Mouse (Mus musculus) adrenal gland, postnatal 25 days (tissue): ENCODE measurements at regions not wholly inside any gene's neighbourhood (a gene's known extent, or its start where the extent isn't known, plus 50 kb on each side); places are given as distances from the start of the nearest gene placed in this dataset.
A peak's percentile ranks its signal among the peaks of the same experiment; 100 is the strongest.

Source experiments
- DNase-seq: peaks from one replicate; pipeline ENCODE4 v3.0.0; 2021; ENCODE audit warnings: mixed read lengths

DNA sequence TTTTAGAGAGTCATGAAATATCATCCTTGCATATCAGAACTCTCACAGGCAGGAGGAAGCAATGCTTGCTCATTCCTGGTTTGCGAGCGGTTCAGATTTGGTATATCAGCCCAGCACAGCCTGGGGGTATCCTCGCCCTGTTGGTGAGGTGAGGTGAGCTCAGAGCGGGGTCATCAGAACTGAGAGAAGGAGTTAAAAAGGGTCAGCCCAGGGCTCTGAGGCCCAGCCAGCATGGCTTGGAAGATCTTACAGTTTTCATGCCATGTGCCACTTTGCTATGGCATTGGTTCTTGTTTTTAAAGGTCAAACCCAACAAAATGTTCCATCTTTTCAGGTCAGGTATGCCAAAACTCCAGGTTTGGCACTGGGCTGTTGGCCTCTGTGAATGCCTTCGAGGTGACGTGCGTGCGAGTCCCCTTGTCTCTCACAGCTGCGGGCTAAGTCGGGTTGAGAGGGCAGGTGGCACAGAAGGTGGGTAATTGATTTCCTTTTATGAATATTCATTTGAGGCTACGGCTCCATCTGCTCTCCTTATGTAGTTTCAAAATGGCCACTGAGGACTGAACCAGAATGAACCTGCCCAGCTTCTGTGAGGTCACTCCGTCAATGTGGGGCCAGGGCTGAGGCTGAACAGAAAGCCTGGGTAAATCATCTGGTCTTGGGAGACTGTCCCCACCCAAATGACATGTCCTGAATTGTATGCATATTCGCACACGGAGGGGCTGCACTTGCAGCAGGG lies 86.3 kb downstream of the Hhipl2 start:
- no peak for DNase-seq

DNA sequence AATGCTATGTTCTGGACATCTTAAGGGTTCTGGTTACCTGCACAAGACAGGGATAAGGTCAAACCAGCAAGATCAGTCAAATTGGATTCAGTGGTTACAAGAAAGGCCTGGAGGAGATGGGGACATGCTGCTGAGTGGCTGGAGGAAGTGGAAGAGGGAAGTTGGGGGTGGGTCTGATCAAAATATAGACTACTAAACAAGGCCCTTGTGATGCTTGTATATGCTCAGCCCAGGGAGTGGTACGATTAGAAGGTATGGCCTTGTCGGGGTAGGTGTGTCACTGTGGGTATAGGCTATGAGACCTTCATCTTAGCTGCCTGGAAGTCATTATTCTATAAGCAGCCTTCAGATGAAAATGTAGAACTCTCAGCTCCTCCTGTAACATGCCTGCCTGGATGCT lies 89.9 kb downstream of the Hhipl2 start:
- no peak for DNase-seq

- no peak for DNase-seq
Observed at GRCm38 (mm10) chr1:183510759-183511158, 92.7 kb downstream of the Hhipl2 start.

DNA sequence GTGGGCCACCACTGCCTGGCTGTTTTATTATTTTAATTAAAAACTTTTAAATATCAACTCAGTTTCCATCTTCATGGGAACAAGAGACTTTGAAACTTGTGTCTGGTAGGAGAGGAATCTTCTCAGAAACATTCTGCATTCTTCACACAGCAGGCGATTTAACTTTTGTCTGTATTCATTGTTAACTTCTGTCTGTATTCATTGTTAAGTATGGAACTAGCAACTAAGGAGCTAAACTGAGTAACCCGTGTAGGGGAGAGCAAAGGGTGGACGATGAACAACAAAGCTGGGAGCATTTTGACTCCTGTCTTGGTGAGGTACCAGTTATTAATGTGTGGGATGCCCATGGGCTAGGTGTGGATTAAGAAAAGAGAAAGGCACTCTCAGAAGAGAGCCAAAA lies 95.9 kb downstream of the Hhipl2 start:
- DNase-seq, result no peak

- DNase-seq, result no peak
Observed at GRCm38 (mm10) chr1:183514281-183514983, 96.4 kb downstream of the Hhipl2 start.

- no peak for DNase-seq
Observed at GRCm38 (mm10) chr1:183514984-183515287, 96.9 kb downstream of the Hhipl2 start.

- DNase-seq, result no peak
Observed at GRCm38 (mm10) chr1:183516167-183516566, 98.2 kb downstream of the Hhipl2 start.

GRCm38 (mm10) chr1:183517236-183517635 lies 99.2 kb downstream of the Hhipl2 start:
- DNase-seq, result no peak

DNA sequence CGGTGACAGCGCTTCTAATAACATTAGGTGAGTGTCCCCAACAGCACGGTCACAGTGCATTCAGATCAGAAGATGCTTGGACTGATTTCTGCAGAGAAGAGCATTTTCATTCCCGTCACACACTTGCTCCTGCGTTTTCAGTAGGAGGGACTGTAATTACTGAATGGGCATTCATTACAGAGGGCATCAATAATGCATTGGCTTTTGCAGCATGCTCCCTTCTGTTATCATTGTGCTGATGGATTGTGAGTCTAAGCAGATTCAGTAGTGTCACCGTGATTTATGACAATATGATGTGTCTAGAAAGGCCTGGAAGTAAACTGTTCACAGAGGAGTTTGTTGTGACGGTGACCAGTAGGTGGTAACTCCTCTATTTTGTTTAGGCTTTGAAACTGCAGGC lies 103.6 kb downstream of the Hhipl2 start:
- no peak for DNase-seq

GRCm38 (mm10) chr1:183533386-183533785 lies 115.4 kb downstream of the Hhipl2 start:
- DNase-seq, result no peak

DNA sequence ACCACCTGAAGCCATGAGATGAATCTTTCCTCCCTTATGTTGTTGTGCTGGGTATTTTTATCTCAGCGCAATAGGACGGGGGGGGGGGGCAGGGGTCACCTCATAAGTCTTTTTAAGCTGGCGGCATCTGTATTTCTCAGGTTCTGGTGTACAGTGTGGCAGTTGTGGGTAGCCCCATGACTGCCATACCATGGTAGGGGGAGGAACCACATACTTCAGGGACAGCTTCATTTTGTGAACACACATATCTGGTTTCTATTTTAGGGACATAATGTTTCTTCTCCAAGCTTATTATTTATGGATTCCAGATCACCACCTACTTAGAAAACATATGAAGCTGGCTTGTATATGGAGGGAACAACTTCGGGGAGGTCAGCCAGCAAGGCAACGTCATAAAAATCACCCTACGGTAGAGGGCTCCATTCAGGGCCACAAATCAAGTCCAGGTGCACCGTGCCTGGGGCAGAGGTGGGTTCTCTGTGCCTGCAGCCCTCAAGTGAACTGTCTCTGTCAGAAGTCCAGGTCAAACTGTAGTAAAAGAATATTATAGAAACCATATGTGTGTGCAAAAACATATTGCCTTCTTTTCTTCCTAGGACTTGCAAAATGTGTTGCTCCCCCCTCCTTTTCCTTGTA lies 130.9 kb downstream of the Hhipl2 start:
- DNase-seq, result no peak

DNA sequence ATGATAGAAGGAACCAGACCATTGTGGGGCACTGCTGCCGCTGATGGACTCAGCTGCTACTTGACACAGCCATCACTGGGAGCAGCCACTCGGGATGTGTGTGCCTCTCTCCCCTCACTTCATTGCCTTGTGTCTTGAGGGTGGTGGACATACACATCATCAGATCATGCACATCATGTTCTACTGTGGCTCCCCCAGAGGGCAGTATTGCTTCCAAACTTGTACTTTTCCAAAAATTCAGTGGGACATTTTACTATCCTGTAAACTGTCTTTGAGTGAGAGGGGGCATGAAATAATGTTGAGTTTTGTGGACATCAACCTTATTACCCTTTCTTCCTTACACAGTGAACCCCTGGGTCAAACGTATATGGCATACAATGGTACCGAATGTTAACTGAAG lies 134.6 kb downstream of the Hhipl2 start:
- no peak for DNase-seq

DNA sequence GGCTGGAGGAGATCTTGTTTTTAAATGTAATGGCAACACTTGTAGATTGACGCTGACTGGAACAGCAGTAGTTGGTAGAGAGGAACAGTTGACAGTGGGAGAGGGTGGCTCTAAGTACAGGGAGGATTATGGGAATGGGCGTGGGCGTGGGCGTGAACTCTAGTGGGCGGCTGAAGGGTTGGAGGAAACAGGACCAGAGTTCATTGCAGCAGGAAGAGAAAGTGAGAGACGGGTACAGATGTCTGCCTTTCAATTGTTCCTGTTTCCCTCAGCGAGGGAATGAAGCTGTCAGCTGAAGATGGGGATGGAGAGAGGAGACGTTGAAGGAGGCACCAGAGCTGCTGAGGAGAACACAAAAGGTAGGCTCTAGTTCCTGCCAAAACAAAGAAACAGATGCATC lies 135.2 kb downstream of the Hhipl2 start:
- DNase-seq, result no peak

GRCm38 (mm10) chr1:183562853-183563252 lies 144.8 kb downstream of the Hhipl2 start:
- no peak for DNase-seq

GRCm38 (mm10) chr1:183573621-183574585 lies 155.9 kb downstream of the Hhipl2 start:
- DNase-seq, result no peak

- peak; percentile 30 for DNase-seq
Observed at GRCm38 (mm10) chr1:183584861-183585260, 166.8 kb downstream of the Hhipl2 start.

DNA sequence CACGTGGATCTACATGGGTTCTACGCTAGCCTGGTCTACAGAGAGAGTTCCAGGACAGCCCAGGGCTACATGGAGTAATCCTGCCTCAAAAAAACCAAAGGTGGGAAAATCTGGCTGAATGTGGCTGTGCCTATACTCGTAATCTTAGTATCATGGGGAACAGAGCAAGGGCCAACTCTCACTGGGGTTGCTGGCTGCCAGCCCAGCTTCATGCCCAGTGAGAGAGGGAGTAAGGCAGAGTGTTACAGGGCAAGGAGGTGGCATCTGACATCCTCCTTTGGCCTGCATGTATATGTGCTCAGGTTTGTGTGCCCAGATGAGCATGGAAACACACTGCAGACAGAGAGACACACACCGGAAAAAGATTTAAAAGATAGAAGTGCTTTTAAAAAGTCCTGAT lies 168.4 kb downstream of the Hhipl2 start:
- DNase-seq, result peak; percentile 5

- DNase-seq, result no peak
Observed at GRCm38 (mm10) chr1:183595306-183595705, 177.3 kb downstream of the Hhipl2 start.

DNA sequence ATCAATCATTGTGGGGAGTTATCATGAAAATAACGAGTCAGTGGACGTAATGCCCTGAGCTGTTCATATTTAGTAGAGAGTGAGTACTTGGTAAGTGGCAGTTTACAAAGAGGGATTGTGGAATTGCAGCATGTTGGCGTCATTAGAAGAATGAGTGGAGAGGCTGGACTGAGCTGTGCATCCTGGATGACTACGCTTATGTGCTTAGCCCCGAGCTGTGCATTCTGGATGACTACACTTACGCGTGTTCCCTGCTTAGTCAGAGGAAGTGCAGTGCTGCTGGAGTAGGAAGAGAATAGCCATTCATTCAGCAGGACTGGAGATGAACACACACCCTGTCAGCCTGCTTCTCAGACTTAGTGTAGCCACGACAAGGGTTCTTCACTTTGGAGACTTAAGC lies 182.5 kb downstream of the Hhipl2 start:
- DNase-seq, result no peak

DNA sequence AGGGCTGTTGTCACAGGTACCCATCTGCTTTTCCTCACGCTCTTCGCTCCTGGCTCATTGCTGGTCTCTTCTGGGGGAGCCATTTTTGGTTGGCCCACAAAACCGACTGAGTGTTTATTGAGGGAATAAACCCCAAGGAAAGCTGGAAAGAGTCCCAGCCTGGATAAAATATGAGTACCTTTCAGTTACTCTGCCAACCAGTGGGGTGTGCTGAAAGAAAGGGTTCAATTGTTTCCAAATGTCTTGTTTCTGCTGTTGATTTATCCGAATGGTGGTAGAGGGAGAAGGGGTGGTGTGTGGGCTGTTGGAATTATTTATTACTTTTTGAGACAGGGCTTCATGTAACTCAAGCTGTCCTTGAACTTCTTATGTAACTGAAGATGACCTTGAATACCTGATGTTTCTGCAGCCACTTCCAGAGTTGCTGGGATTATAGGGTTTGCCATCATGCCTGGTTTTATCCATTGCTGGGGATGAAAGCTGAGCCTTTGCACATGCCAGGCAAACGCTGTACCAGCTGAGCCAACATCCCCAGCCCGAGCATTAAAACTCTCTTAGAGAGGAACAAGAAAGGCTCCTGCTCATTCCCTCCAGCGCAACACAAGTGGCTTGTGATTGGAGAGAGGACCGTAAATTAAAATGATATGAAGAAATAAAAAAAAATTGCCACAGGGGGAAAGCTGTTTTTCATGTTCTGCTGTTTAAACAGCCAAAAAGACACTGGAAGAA lies 194.1 kb downstream of the Hhipl2 start:
- DNase-seq, result no peak

DNA sequence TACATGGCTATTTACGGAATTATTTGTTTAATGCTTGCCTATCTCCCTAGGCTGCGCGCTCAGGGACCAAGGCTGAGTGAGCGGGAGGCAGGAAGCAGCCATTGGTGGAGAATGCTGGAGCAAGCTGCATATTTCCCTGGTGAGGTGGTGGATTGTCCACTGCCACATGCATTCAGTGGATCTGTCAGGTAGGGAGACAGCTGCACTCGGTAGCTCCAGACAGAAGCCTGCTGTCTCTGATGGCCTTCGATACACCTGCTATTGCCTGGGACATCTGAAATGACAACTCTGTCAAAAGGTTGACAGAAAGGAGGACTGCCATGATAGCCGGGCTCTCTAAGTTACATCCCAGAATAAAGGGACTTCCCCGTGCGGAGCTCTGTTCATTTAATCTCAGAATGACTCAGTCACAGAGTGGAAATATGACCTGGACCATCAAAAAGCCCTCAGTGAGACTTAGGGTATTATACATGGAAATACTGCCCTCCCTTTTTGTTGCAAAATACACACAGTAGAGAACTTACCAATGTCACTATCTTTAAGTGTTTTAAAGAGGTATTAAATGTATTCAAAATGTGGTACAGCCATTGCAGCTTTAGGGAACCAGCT lies 201.5 kb downstream of the Hhipl2 start:
- no peak for DNase-seq
